Mouse (Mus musculus): ENCODE results near the gene Ccdc148. TPM values are rescaled to one million over a fixed set of nuclear protein-coding genes. Genes with fewer than 3 reads are reported as not detected.

Gene Ccdc148
- polyA plus RNA-seq, 1 experiment from 2014 or later = 1.2 TPM

DNA sequence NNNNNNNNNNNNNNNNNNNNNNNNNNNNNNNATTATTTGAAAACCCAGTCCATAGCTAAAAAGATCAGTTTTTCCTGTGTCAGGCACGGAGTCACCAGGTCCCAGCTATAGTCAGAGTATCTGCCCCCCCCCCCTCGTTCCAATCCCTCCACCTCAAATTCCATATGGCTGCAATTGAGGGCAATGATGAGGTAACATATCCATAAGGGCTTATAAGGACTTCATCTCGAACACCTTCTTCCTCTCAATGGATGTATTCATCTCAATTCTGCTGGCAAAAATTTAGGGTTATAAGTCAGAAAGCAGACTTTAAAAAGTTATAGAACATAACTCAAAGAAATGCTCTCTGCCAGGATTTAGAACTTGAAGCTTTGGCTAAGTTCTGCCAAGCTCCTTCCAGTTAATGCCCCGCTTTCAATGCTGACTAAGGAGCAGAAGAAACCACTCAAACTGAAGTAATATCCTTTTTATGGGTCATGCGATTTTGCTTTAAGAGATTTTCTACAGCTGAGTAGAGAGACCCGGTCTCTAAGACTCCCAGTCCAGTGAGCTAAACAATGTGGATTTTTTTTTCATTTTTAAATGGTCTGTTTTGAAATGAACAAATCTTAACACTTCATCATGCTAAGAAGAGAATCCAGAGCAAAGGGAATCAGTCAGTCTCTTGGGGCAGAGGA, 111.6 kb downstream of the Ccdc148 start:
- ATAC-seq (ENCODE audit: insufficient number of reproducible peaks, insufficient read depth, low FRiP score, low TSS enrichment, low read depth) = no peak
- H3K27ac ChIP-seq = no peak overlapping the region

GRCm38 (mm10) chr2:59043313-59044032, 117.0 kb downstream of the Ccdc148 start:
- peak overlapping the region; percentile 46 for H3K4me2 ChIP-seq
- peaks cover 13% of the 10 kb centered on the region for H3K4me1 ChIP-seq
- 0 out of 2 replicates have a peak overlapping the region, but pooled peaks have one; percentile 44 for H3K9ac ChIP-seq
- 35% methylated on average over 22 of the region's 22 CpGs for WGBS
- ATAC-seq (ENCODE audit: insufficient number of reproducible peaks, insufficient read depth, low FRiP score, low TSS enrichment, low read depth) = 0 out of 2 replicates have a peak, but pooled peaks have one; percentile 52
- peak overlapping the region; percentile 68 for H3K27ac ChIP-seq
- no peaks in the 10 kb centered on the region for H3K9me3 ChIP-seq
- no peaks in the 10 kb centered on the region for H3K27me3 ChIP-seq
- no peaks in the 10 kb centered on the region for H3K36me3 ChIP-seq
- peak overlapping the region; percentile 3; the same call in 1 of the 2 replicates for H3K4me3 ChIP-seq

More for the DNA sequence above, 111.6 kb downstream of the Ccdc148 start:
- Histone ChIP-seq H3K9ac (no peak overlapping the region), H3K36me3 (no peaks in the 10 kb centered on the region), H3K27me3 (no peaks in the 10 kb centered on the region), H3K9me3 (no peaks in the 10 kb centered on the region), H3K4me2 (no peak overlapping the region), H3K4me3 (no peak overlapping the region), H3K4me1 (peaks cover 4% of the 10 kb centered on the region; the same call in 1 of the 2 replicates)
- 50% methylated on average over 6 of the region's 6 CpGs for WGBS

DNA sequence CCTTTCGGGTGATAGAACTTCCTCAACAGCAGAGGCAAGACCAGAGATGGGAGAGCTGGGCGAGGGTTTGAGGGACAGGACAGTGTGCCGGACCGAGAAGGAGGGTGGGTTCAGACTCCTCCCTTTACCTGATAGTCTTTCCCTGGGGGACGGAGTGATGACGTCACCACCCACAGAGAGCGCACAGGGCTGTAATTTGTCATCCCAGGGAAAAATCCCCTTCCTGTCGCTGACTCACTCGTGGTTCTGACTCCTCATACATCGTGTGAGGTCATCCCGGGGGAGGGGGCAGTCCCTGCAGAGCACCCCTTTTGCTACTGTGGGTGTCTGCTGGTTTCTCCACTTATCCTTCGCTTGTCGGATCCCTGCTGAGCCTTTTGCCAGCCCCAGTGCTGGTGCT, 117.9 kb downstream of the Ccdc148 start:
- H3K27me3 ChIP-seq = no peaks in the 10 kb centered on the region
- no peak overlapping the region for H3K27ac ChIP-seq
- H3K9ac ChIP-seq = no peak overlapping the region
- no peaks in the 10 kb centered on the region for H3K9me3 ChIP-seq
- H3K4me1 ChIP-seq = peaks cover 13% of the 10 kb centered on the region
- H3K4me3 ChIP-seq = no peak overlapping the region
- H3K36me3 ChIP-seq = no peaks in the 10 kb centered on the region
- no peak for ATAC-seq (ENCODE audit: insufficient number of reproducible peaks, insufficient read depth, low FRiP score, low TSS enrichment, low read depth)
- no peak overlapping the region for H3K4me2 ChIP-seq
- WGBS = 57% methylated on average over 13 of the region's 13 CpGs

- Histone ChIP-seq H3K36me3 (no peaks in the 10 kb centered on the region), H3K4me3 (no peak overlapping the region), H3K27ac (no peak overlapping the region), H3K4me1 (no peaks in the 10 kb centered on the region), H3K9me3 (no peaks in the 10 kb centered on the region), H3K27me3 (no peaks in the 10 kb centered on the region), H3K4me2 (no peak overlapping the region), H3K9ac (no peak overlapping the region)
- 61% methylated on average over 6 of the region's 6 CpGs for WGBS
- no peak for ATAC-seq (ENCODE audit: insufficient number of reproducible peaks, insufficient read depth, low FRiP score, low TSS enrichment, low read depth)
Measured at GRCm38 (mm10) chr2:59036433-59036832, 124.0 kb downstream of the Ccdc148 start.

- Histone ChIP-seq H3K9ac (no peak overlapping the region), H3K27ac (no peak overlapping the region), H3K36me3 (no peaks in the 10 kb centered on the region), H3K4me1 (no peaks in the 10 kb centered on the region), H3K9me3 (no peaks in the 10 kb centered on the region), H3K27me3 (no peaks in the 10 kb centered on the region), H3K4me3 (no peak overlapping the region), H3K4me2 (no peak overlapping the region)
- no peak for ATAC-seq (ENCODE audit: insufficient number of reproducible peaks, insufficient read depth, low FRiP score, low TSS enrichment, low read depth)
- WGBS = 70% methylated on average over 3 of the region's 3 CpGs
Measured at GRCm38 (mm10) chr2:59035206-59035605, 125.3 kb downstream of the Ccdc148 start.

DNA sequence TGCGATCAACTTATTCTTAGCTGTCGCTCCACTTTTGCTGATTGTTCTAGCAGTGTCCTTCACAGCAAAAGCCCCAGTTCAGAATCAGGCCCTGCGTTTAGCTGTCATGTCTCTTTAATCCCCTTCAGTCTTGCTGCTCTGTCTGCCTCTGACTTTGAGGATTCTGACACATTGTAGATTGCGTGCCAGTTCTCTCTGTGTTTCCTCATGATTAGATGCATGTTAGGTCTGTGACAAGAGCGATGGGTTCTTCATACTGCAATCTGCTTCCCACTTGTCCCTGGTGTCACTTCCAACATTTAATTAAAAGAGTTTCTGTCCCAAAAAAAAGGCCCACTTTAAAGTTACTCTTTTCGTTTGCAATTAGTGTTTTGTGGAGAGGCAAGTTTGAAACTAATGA, 126.2 kb downstream of the Ccdc148 start:
- no peak for ATAC-seq (ENCODE audit: insufficient number of reproducible peaks, insufficient read depth, low FRiP score, low TSS enrichment, low read depth)
- no peaks in the 10 kb centered on the region for H3K9me3 ChIP-seq
- no peaks in the 10 kb centered on the region for H3K27me3 ChIP-seq
- H3K4me2 ChIP-seq = no peak overlapping the region
- 83% methylated on average over 6 of the region's 6 CpGs for WGBS
- H3K4me3 ChIP-seq = no peak overlapping the region
- H3K4me1 ChIP-seq = no peaks in the 10 kb centered on the region
- no peak overlapping the region for H3K9ac ChIP-seq
- H3K36me3 ChIP-seq = no peaks in the 10 kb centered on the region
- H3K27ac ChIP-seq = no peak overlapping the region

GRCm38 (mm10) chr2:59024558-59024957, 135.9 kb downstream of the Ccdc148 start:
- no peak overlapping the region for H3K9ac ChIP-seq
- no peak for ATAC-seq (ENCODE audit: insufficient number of reproducible peaks, insufficient read depth, low FRiP score, low TSS enrichment, low read depth)
- H3K4me3 ChIP-seq = no peak overlapping the region
- no peak overlapping the region for H3K27ac ChIP-seq
- WGBS = 72% methylated on average over 3 of the region's 3 CpGs
- no peak overlapping the region for H3K4me2 ChIP-seq
- H3K4me1 ChIP-seq = no peaks in the 10 kb centered on the region
- no peaks in the 10 kb centered on the region for H3K27me3 ChIP-seq
- no peaks in the 10 kb centered on the region for H3K36me3 ChIP-seq
- H3K9me3 ChIP-seq = no peaks in the 10 kb centered on the region

GRCm38 (mm10) chr2:59007356-59007755, 153.1 kb downstream of the Ccdc148 start:
- ATAC-seq (ENCODE audit: insufficient number of reproducible peaks, insufficient read depth, low FRiP score, low TSS enrichment, low read depth) = no peak
- no peaks in the 10 kb centered on the region for H3K4me1 ChIP-seq
- H3K9ac ChIP-seq = no peak overlapping the region
- H3K27ac ChIP-seq = no peak overlapping the region
- WGBS = 91% methylated on average over 5 of the region's 5 CpGs
- no peak overlapping the region for H3K4me2 ChIP-seq
- no peak overlapping the region for H3K4me3 ChIP-seq
- no peaks in the 10 kb centered on the region for H3K36me3 ChIP-seq
- H3K9me3 ChIP-seq = no peaks in the 10 kb centered on the region
- no peaks in the 10 kb centered on the region for H3K27me3 ChIP-seq

DNA sequence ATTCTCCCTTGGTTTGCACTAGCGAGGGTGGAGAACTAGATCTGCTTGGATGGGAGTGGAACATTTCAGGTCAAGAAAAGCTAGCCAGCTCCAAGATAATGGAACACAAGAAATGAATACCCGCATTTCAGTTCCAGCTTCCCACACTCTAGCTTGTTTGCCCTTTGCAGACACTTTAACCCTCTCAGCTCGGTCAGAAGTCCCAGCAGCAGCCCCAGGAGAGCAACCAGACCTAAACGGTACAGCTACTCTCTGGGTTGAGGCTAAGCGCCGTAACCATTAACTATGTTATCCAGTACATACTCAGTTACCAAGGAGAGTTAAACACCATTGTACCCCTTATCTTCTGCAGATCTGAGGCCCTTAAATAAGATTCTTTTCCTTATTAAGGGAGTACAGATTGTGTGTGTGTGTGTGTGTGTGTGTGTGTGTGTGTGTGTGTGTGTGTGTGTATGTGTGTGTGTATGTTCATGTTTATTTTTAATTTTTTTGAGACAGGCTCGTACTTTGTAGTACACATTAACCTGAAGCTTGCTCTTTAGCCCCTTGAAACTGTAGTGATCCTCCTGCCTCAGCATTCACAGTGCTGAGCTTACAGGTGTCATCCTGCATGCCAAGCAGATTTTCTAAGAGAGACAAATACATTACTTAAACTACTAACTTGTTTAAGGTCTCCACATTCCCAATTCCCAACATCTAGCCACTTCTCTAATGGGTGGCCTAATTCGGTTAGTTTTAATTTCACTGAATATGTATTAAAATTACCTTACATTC, 153.7 kb downstream of the Ccdc148 start:
- WGBS = 86% methylated on average over 8 of the region's 8 CpGs

GRCm38 (mm10) chr2:58997151-58997550, 163.3 kb downstream of the Ccdc148 start:
- ATAC-seq (ENCODE audit: insufficient number of reproducible peaks, insufficient read depth, low FRiP score, low TSS enrichment, low read depth) = no peak
- no peaks in the 10 kb centered on the region for H3K9me3 ChIP-seq
- H3K27me3 ChIP-seq = no peaks in the 10 kb centered on the region
- no peak overlapping the region for H3K27ac ChIP-seq
- H3K36me3 ChIP-seq = no peaks in the 10 kb centered on the region
- H3K4me3 ChIP-seq = no peak overlapping the region
- H3K4me2 ChIP-seq = no peak overlapping the region
- H3K9ac ChIP-seq = no peak overlapping the region
- H3K4me1 ChIP-seq = no peaks in the 10 kb centered on the region
- 73% methylated on average over 2 of the region's 2 CpGs for WGBS

More for the DNA sequence above, 153.7 kb downstream of the Ccdc148 start:
- H3K4me1 ChIP-seq = no peaks in the 10 kb centered on the region
- H3K9ac ChIP-seq = no peak overlapping the region
- H3K9me3 ChIP-seq = no peaks in the 10 kb centered on the region
- H3K4me2 ChIP-seq = no peak overlapping the region
- no peaks in the 10 kb centered on the region for H3K27me3 ChIP-seq
- no peak for ATAC-seq (ENCODE audit: insufficient number of reproducible peaks, insufficient read depth, low FRiP score, low TSS enrichment, low read depth)
- H3K36me3 ChIP-seq = no peaks in the 10 kb centered on the region
- no peak overlapping the region for H3K27ac ChIP-seq
- H3K4me3 ChIP-seq = no peak overlapping the region

GRCm38 (mm10) chr2:58992431-58993191, 167.9 kb downstream of the Ccdc148 start:
- ATAC-seq (ENCODE audit: insufficient number of reproducible peaks, insufficient read depth, low FRiP score, low TSS enrichment, low read depth) = no peak
- no peaks in the 10 kb centered on the region for H3K4me1 ChIP-seq
- no peak overlapping the region for H3K4me3 ChIP-seq
- no peaks in the 10 kb centered on the region for H3K27me3 ChIP-seq
- no peak overlapping the region for H3K9ac ChIP-seq
- H3K36me3 ChIP-seq = no peaks in the 10 kb centered on the region
- no peak overlapping the region for H3K27ac ChIP-seq
- H3K9me3 ChIP-seq = no peaks in the 10 kb centered on the region
- 80% methylated on average over 14 of the region's 14 CpGs for WGBS
- no peak overlapping the region for H3K4me2 ChIP-seq
